Mouse (Mus musculus): Measurements from ENCODE around the gene Dus3l. TPM values are rescaled to one million over a fixed set of nuclear protein-coding genes. Genes with fewer than 3 reads are reported as not detected.

Gene Dus3l
- total and polyA plus RNA-seq, 3 experiments: 38.9 to 70.5 TPM; not detected in 1

DNA sequence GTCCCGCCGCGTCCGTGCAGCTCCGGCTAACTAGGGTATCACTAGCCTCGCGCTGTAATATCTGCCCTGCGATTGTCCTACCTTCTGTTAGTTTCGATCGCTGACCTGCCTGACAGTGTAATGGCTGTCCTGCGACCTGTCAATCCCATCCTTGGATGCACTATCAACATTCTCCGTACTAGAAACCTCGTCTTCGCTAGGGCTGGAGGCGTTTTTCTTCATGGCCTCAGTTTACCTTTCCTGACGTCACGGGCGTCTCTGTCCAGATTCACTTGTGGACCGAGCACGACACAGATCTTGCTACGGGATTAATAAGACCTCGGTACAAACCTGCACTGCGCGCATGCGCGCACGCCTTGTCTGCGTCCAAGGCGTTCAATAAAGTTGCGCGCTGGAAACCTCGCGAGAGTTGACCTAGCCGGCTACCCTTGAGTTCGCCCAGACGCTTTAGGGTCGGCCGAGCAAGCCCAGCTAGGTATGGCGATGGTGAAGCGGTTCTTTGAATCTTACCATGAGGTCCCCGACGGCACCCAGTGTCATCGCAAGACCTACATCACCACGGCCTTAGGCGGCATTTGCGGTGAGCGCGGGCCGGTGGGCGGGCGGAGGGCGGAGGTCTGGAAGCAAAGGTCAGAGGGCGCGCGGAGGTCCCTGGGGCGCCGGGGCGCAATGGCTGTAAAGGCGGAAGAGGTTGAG, 47.0 kb upstream of the Dus3l start, which contains the start of the genes Ndufa11 and Vmac (continued):
- TF ChIP-seq E2F4 (IDR thresholded peaks at IDR 0.05; ENCODE audit: borderline replicate concordance, low read depth, low read length): no peak
- no peak for TF ChIP-seq MYC (IDR thresholded peaks at IDR 0.05; ENCODE audit: low read depth, low read length)
- TF ChIP-seq MYB (IDR thresholded peaks at IDR 0.05; ENCODE audit: low read depth, low read length): no peak

DNA sequence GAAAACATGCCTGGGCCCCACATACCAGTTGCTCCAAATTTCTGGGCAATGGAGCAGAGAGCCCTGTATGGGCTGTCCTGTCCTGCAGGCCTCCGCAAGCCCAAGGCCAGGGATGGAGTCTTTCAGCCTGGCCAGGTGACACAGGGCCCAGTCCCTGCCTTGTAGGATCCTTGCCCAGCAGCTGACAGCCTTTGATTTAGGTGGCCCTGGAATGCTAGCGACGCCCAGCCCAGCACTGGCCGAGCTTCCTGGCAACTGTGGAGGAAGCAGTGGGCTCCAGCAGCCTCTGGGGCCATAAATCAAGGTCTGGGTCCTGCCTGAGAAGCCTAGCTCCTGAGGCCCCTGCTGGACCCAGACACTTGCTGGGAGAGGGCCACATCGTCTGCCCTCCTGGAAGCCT, 42.1 kb upstream of the Dus3l start:
- H3K4me3 ChIP-seq (ENCODE audit: control insufficient read depth in 1 of 2, insufficient read depth in 1 of 2, low read depth in 2 of 2, low read length in 2 of 2): no peak overlapping the region
- H3K27me3 ChIP-seq (ENCODE audit: control insufficient read depth in 1 of 2, insufficient read depth in 2 of 2, low read length in 2 of 2): no peaks in the 10 kb centered on the region
- TF ChIP-seq GATA1 (IDR thresholded peaks at IDR 0.05; ENCODE audit: low read depth, low read length) (no peak), MAX (IDR thresholded peaks at IDR 0.05; ENCODE audit: low read length) (no peak), KAT2A (conservative IDR thresholded peaks at IDR 0.05; ENCODE audit: low read depth, low read length) (no peak), ETS1 (IDR thresholded peaks at IDR 0.05; ENCODE audit: low read depth, low read length) (no peak), CHD1 (IDR thresholded peaks at IDR 0.05; ENCODE audit: low read depth, low read length) (no peak), SIN3A (IDR thresholded peaks at IDR 0.05; ENCODE audit: low read length) (no peak), POLR2A (IDR thresholded peaks at IDR 0.05; ENCODE audit: control insufficient read depth in 1 of 2, insufficient read depth in 1 of 2, low read depth in 1 of 2, low read length in 2 of 2, poor library complexity in 1 of 2) (no peak), NRF1 (IDR thresholded peaks at IDR 0.05; ENCODE audit: insufficient read depth, low read depth, low read length, poor library complexity, severe bottlenecking) (no peak), NELFE (IDR thresholded peaks at IDR 0.05; ENCODE audit: low read depth, low read length) (no peak), JUND (IDR thresholded peaks at IDR 0.05; ENCODE audit: low read depth, low read length) (no peak), MXI1 (IDR thresholded peaks at IDR 0.05; ENCODE audit: low read depth, low read length) (no peak), MAZ (IDR thresholded peaks at IDR 0.05; ENCODE audit: low read depth, low read length) (no peak), ELF1 (IDR thresholded peaks at IDR 0.05; ENCODE audit: low read depth, low read length) (no peak), MAFK (IDR thresholded peaks at IDR 0.05; ENCODE audit: borderline replicate concordance, low read depth, low read length) (no peak), TAL1 (IDR thresholded peaks at IDR 0.05; ENCODE audit: low read length) (no peak), CHD2 (IDR thresholded peaks at IDR 0.05; ENCODE audit: low read length) (no peak), UBTF (IDR thresholded peaks at IDR 0.05; ENCODE audit: borderline replicate concordance, insufficient read depth, low read depth, low read length) (no peak), ZNF384 (IDR thresholded peaks at IDR 0.05; ENCODE audit: low read depth, low read length) (no peak), E2F4 (IDR thresholded peaks at IDR 0.05; ENCODE audit: borderline replicate concordance, low read depth, low read length) (no peak), HCFC1 (IDR thresholded peaks at IDR 0.05; ENCODE audit: low read depth, low read length) (no peak)
- no peak overlapping the region for H3K9ac ChIP-seq (ENCODE audit: control insufficient read depth, low read depth, low read length, poor library complexity, severe bottlenecking)
- H3K36me3 ChIP-seq (ENCODE audit: control insufficient read depth in 1 of 2, insufficient read depth in 2 of 2, low read length in 2 of 2): peaks cover 0 to 3% of the 10 kb centered on the region in 2 experiments; a peak in 1 of 4 replicates
- DNase-seq (ENCODE audit: low read depth, low spot score): no peak
- H3K27ac ChIP-seq (ENCODE audit: control insufficient read depth, low read depth, low read length): no peak overlapping the region
- H3K4me1 ChIP-seq (ENCODE audit: control insufficient read depth in 1 of 2, insufficient read depth in 2 of 2, low read length in 2 of 2): peaks cover 0 to 6% of the 10 kb centered on the region in 2 experiments; a peak in 1 of 4 replicates
- no peaks in the 10 kb centered on the region for H3K9me3 ChIP-seq (replicated peaks; ENCODE audit: insufficient read depth, low read length)
- H3K79me2 ChIP-seq (ENCODE audit: control insufficient read depth, insufficient read depth, low read length, poor library complexity): peaks cover 18% of the 10 kb centered on the region

Data from MEL (cell line).